Mouse (Mus musculus) hindbrain, embryonic 11.5 days (tissue): ENCODE measurements around the gene Zfp423. TPM values are rescaled to one million over a fixed set of nuclear protein-coding genes. Genes with fewer than 3 reads are reported as not detected.
A peak's percentile ranks its signal among the peaks of the same experiment; 100 is the strongest.

Source experiments
- ATAC-seq: fragments of 200-750 bp; cut with Nextera tagmentation; 2 replicates; pipeline ENCODE4 v1.8.0; 2017; ENCODE audit warnings: mild to moderate bottlenecking, moderate TSS enrichment, moderate library complexity; ENCODE audit not compliant: low FRiP score
- DNase-seq: peaks from one replicate; pipeline ENCODE4 v3.0.0-alpha.2; 2015; ENCODE audit warnings: low spot score
- H3K27ac ChIP-seq: fragments of 300-500 bp; sonication (generic); 2 replicates; pipeline ENCODE4 v1.5.1; 2014; ENCODE audit warnings: mild to moderate bottlenecking, low read depth, low read length
- H3K27me3 ChIP-seq: fragments of 300-500 bp; sonication (generic); 2 replicates; pipeline ENCODE4 v1.6.1; 2014; ENCODE audit warnings: mild to moderate bottlenecking, low read length, moderate library complexity, mixed read lengths; ENCODE audit not compliant: control insufficient read depth, insufficient read depth
- H3K36me3 ChIP-seq: fragments of 300-500 bp; sonication (generic); 2 replicates; pipeline ENCODE4 v1.6.1; 2014; ENCODE audit warnings: mild to moderate bottlenecking, low read length, moderate library complexity, mixed read lengths; ENCODE audit not compliant: control insufficient read depth, insufficient read depth
- H3K4me1 ChIP-seq: fragments of 300-500 bp; sonication (generic); replicated peaks from 2 replicates; pipeline ENCODE4 v1.6.1; 2014; ENCODE audit warnings: low read length, mixed read lengths; ENCODE audit not compliant: control insufficient read depth, insufficient read depth
- H3K4me2 ChIP-seq: fragments of 300-500 bp; sonication (generic); replicated peaks from 2 replicates; pipeline ENCODE4 v1.6.1; 2014; ENCODE audit warnings: mild to moderate bottlenecking, low read depth, low read length
- H3K4me3 ChIP-seq: fragments of 300-500 bp; sonication (generic); 2 replicates; pipeline ENCODE4 v1.5.1; 2014; ENCODE audit warnings: low read depth, low read length
- H3K9ac ChIP-seq: fragments of 300-500 bp; sonication (generic); 2 replicates; pipeline ENCODE4 v1.6.1; 2014; ENCODE audit warnings: low read depth, low read length
- H3K9me3 ChIP-seq: fragments of 300-500 bp; sonication (generic); 2 replicates; pipeline ENCODE4 v1.6.1; 2016; ENCODE audit warnings: low read length; ENCODE audit not compliant: control insufficient read depth
- WGBS: fragments of 180-500 bp; shearing (Covaris S2); extraction: QIAGEN DNeasy Blood & Tissue Kit; methylation state at CpG from one replicate; pipeline ENCODE4 v1.1.7; 2014; 5-methylcytosine and 5-hydroxymethylcytosine counted together
- polyA plus RNA-seq: library from polyadenylated mRNA; unstranded; fragments of >200 nt; fragmentation: Nextera tagmentation; extraction: Ambion mirVana; gene quantifications from 2 replicates; pipeline ENCODE4 v1.2.1, GENCODE M21; 2014

Gene Zfp423
- polyA plus RNA-seq, 1 experiment from 2014 or later, result 49.5 TPM

GRCm38 (mm10) chr8:87822175-87822574 lies 137.2 kb downstream of the Zfp423 start:
- Histone ChIP-seq H3K4me3 (no peak overlapping the region), H3K4me1 (peaks cover 9% of the 10 kb centered on the region; the same call in 1 of the 2 replicates), H3K9me3 (no peaks in the 10 kb centered on the region), H3K27ac (peak overlapping the region; percentile 70), H3K4me2 (no peak overlapping the region; the same call in 1 of the 2 replicates), H3K36me3 (no peaks in the 10 kb centered on the region), H3K9ac (no peak overlapping the region), H3K27me3 (no peaks in the 10 kb centered on the region)
- ATAC-seq (no peak), DNase-seq (peak; percentile 36)
- 65% methylated on average over 11 of the region's 11 CpGs for WGBS

- Histone ChIP-seq H3K9ac (no peak overlapping the region), H3K4me1 (peaks cover 9% of the 10 kb centered on the region; the same call in 1 of the 2 replicates), H3K27ac (peak overlapping the region; percentile 27; the same call in 1 of the 2 replicates), H3K27me3 (no peaks in the 10 kb centered on the region), H3K4me2 (no peak overlapping the region), H3K4me3 (no peak overlapping the region), H3K9me3 (no peaks in the 10 kb centered on the region), H3K36me3 (no peaks in the 10 kb centered on the region)
- WGBS, result 76% methylated on average over 2 of the region's 2 CpGs
- ATAC-seq (no peak), DNase-seq (peak; percentile 30)
These were observed 137.7 kb downstream of the Zfp423 start for GRCm38 (mm10) chr8:87821655-87822054.

- no peak for ATAC-seq
These were observed 140.1 kb downstream of the Zfp423 start for GRCm38 (mm10) chr8:87819263-87819662.

GRCm38 (mm10) chr8:87818506-87818905 lies 140.9 kb downstream of the Zfp423 start:
- DNase-seq (no peak), ATAC-seq (no peak)
- no peaks in the 10 kb centered on the region for H3K36me3 ChIP-seq
- peaks cover 12% of the 10 kb centered on the region; the same call in 1 of the 2 replicates for H3K4me1 ChIP-seq
- H3K4me2 ChIP-seq, result no peak overlapping the region
- no peak overlapping the region for H3K4me3 ChIP-seq
- H3K27me3 ChIP-seq, result no peaks in the 10 kb centered on the region
- H3K9me3 ChIP-seq, result no peaks in the 10 kb centered on the region
- H3K9ac ChIP-seq, result no peak overlapping the region
- 91% methylated on average over 7 of the region's 7 CpGs for WGBS
- H3K27ac ChIP-seq, result no peak overlapping the region

More at GRCm38 (mm10) chr8:87819263-87819662, 140.1 kb downstream of the Zfp423 start:
- Histone ChIP-seq H3K4me3 (no peak overlapping the region), H3K27me3 (no peaks in the 10 kb centered on the region), H3K9ac (no peak overlapping the region), H3K36me3 (no peaks in the 10 kb centered on the region), H3K27ac (no peak overlapping the region), H3K4me2 (no peak overlapping the region), H3K4me1 (peaks cover 12% of the 10 kb centered on the region; the same call in 1 of the 2 replicates), H3K9me3 (no peaks in the 10 kb centered on the region)
- WGBS, result 92% methylated on average over 3 of the region's 3 CpGs
- DNase-seq, result no peak

- Histone ChIP-seq H3K4me2 (no peak overlapping the region), H3K4me1 (peaks cover 8% of the 10 kb centered on the region; the same call in 1 of the 2 replicates), H3K4me3 (no peak overlapping the region), H3K27ac (no peak overlapping the region), H3K36me3 (no peaks in the 10 kb centered on the region), H3K9me3 (no peaks in the 10 kb centered on the region), H3K9ac (no peak overlapping the region), H3K27me3 (no peaks in the 10 kb centered on the region)
- ATAC-seq (peak; percentile 30; the same call in 1 of the 2 replicates), DNase-seq (no peak)
- WGBS, result 42% methylated on average over 5 of the region's 5 CpGs
These were observed 143.3 kb downstream of the Zfp423 start for GRCm38 (mm10) chr8:87816141-87816540.

GRCm38 (mm10) chr8:87812661-87813060 lies 146.7 kb downstream of the Zfp423 start:
- no peak for ATAC-seq
- no peak overlapping the region for H3K4me2 ChIP-seq

GRCm38 (mm10) chr8:87812069-87812449 lies 147.3 kb downstream of the Zfp423 start:
- Histone ChIP-seq H3K4me1 (peaks cover 8% of the 10 kb centered on the region; the same call in 1 of the 2 replicates), H3K27ac (0 out of 2 replicates have a peak overlapping the region, but pooled peaks have one; percentile 24), H3K4me2 (no peak overlapping the region), H3K9ac (no peak overlapping the region), H3K4me3 (no peak overlapping the region), H3K27me3 (no peaks in the 10 kb centered on the region), H3K36me3 (no peaks in the 10 kb centered on the region), H3K9me3 (no peaks in the 10 kb centered on the region)
- ATAC-seq, result no peak
- DNase-seq, result no peak
- 89% methylated on average over 2 of the region's 2 CpGs for WGBS

More at GRCm38 (mm10) chr8:87812661-87813060, 146.7 kb downstream of the Zfp423 start:
- Histone ChIP-seq H3K9me3 (no peaks in the 10 kb centered on the region), H3K27me3 (no peaks in the 10 kb centered on the region), H3K4me3 (no peak overlapping the region), H3K36me3 (no peaks in the 10 kb centered on the region), H3K9ac (no peak overlapping the region), H3K4me1 (peaks cover 8% of the 10 kb centered on the region; the same call in 1 of the 2 replicates), H3K27ac (no peak overlapping the region)
- 77% methylated on average over 12 of the region's 12 CpGs for WGBS
- no peak for DNase-seq

- Histone ChIP-seq H3K9me3 (no peaks in the 10 kb centered on the region), H3K36me3 (no peaks in the 10 kb centered on the region), H3K9ac (no peak overlapping the region), H3K27ac (no peak overlapping the region; the same call in 1 of the 2 replicates), H3K4me1 (peaks cover 8% of the 10 kb centered on the region; the same call in 1 of the 2 replicates), H3K27me3 (no peaks in the 10 kb centered on the region), H3K4me2 (no peak overlapping the region), H3K4me3 (no peak overlapping the region)
- DNase-seq, result no peak
- WGBS, result 81% methylated on average over 17 of the region's 17 CpGs
- peak; percentile 45; the same call in 1 of the 2 replicates for ATAC-seq
These were observed 147.9 kb downstream of the Zfp423 start for GRCm38 (mm10) chr8:87811399-87812068.

GRCm38 (mm10) chr8:87810771-87811170 lies 148.6 kb downstream of the Zfp423 start:
- WGBS, result 80% methylated on average over 6 of the region's 6 CpGs
- Histone ChIP-seq H3K27ac (no peak overlapping the region), H3K27me3 (no peaks in the 10 kb centered on the region), H3K9me3 (no peaks in the 10 kb centered on the region), H3K9ac (no peak overlapping the region), H3K4me2 (no peak overlapping the region), H3K4me1 (peaks cover 5% of the 10 kb centered on the region; the same call in 1 of the 2 replicates), H3K36me3 (no peaks in the 10 kb centered on the region), H3K4me3 (no peak overlapping the region)
- ATAC-seq, result no peak
- no peak for DNase-seq
